Mouse (Mus musculus): ENCODE data around the gene Sall1. TPM values are rescaled to one million over a fixed set of nuclear protein-coding genes. Genes with fewer than 3 reads are reported as not detected.
A peak's percentile ranks its signal among the peaks of the same experiment; 100 is the strongest.

Gene Sall1
- polyA plus RNA-seq, 1 experiment, result not detected

DNA sequence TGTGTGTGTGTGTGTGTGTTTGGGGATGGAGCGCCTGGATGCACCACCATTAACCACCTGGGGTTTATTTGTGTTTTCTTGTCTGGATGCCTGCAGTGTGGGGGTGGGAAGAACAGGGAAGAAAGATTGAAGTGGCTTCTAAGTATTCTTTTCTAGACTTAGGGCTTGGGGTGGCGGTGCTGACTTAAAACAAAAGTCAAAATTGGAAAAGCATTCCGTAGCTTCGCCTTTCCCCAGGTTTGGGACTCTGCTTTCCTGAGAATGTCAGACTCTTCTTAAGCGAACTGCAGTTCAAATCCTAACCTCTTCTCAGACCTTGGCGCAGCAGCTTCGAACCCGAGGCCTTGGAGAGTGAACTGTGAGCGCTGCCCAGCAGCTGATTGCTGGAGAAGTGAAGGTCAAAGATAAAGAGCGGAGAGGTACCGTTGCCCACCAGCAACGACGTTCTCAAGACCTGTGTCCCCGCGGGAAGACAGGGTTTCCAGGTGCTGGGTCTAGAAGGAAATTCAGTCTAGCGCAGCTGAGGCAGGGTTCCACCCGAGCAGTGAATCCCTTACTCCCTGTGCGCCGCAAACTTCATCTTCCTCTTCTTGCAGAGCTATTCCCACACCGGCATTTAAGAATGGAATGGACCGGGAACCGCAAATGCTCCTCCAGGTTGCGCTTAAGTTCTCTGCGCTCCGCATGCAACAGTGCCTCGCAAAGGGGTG is 2.8 kb upstream of the Sall1 start:
- no peaks in the 10 kb centered on the region for H3K9me3 ChIP-seq (ENCODE audit: control insufficient read depth, low read length)
- H3K4me3 ChIP-seq (replicated peaks), result no peak overlapping the region
- TF ChIP-seq GATA1 (IDR thresholded peaks at IDR 0.05; ENCODE audit: low read length) (no peak), TAL1 (IDR thresholded peaks at IDR 0.05; ENCODE audit: low read length) (no peak)
- H3K4me1 ChIP-seq (ENCODE audit: control insufficient read depth), result no peaks in the 10 kb centered on the region
- H3K36me3 ChIP-seq (ENCODE audit: control insufficient read depth), result no peaks in the 10 kb centered on the region
- H3K27me3 ChIP-seq (ENCODE audit: control insufficient read depth), result peaks cover 66% of the 10 kb centered on the region

DNA sequence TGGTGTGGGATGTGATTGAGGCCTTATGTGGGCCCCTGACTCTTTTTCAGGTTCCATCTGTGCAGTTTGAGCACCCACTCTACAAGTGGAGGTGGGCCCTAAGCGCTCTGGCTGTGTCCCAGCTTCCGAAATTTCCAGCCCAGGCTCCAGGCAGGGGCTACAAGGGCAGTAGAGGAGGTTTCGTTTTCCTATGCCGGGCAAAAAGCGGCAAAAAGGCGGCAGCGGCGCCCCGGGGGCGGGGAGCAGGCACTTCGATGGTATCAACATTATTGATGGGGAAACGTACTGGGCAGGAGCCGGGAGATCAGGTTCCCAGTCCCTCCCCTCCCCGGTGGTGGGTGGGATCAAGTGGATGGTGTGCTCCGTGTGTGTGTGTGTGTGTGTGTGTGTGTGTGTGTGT is 2.3 kb upstream of the Sall1 start:
- Histone ChIP-seq H3K4me3 (replicated peaks) (no peak overlapping the region), H3K36me3 (ENCODE audit: control insufficient read depth) (no peaks in the 10 kb centered on the region), H3K9me3 (ENCODE audit: control insufficient read depth, low read length) (no peaks in the 10 kb centered on the region), H3K4me1 (ENCODE audit: control insufficient read depth) (no peaks in the 10 kb centered on the region), H3K27me3 (ENCODE audit: control insufficient read depth) (peaks cover 71% of the 10 kb centered on the region)
- TF ChIP-seq TAL1 (IDR thresholded peaks at IDR 0.05; ENCODE audit: low read length) (no peak), GATA1 (IDR thresholded peaks at IDR 0.05; ENCODE audit: low read length) (no peak)

DNA sequence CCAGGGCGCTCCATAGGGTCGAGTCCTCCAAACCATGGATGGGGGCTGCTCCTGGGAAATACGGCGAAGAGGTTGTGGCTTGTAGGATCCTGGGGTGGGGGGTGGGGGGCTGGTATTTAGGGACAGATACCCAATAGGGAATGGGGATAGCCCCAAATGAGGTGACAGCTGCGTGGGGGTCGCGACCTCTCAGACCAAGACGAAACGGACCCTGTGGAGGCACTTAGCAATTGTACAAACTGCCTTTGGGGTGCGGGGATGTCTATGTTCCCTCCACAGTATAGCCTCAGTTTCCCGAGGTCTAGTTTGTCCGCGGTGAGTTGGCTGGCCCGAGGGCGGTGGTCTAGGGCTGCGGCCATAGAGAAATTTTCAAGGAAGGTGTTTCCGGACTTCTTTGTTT is 1.8 kb upstream of the Sall1 start:
- H3K4me1 ChIP-seq (ENCODE audit: control insufficient read depth), result no peaks in the 10 kb centered on the region
- H3K36me3 ChIP-seq (ENCODE audit: control insufficient read depth), result no peaks in the 10 kb centered on the region
- TF ChIP-seq GATA1 (IDR thresholded peaks at IDR 0.05; ENCODE audit: low read length) (no peak), TAL1 (IDR thresholded peaks at IDR 0.05; ENCODE audit: low read length) (no peak)
- no peaks in the 10 kb centered on the region; the same call in 1 of the 2 replicates for H3K9me3 ChIP-seq (ENCODE audit: control insufficient read depth, low read length)
- H3K4me3 ChIP-seq (replicated peaks), result no peak overlapping the region
- H3K27me3 ChIP-seq (ENCODE audit: control insufficient read depth), result peaks cover 76% of the 10 kb centered on the region

DNA sequence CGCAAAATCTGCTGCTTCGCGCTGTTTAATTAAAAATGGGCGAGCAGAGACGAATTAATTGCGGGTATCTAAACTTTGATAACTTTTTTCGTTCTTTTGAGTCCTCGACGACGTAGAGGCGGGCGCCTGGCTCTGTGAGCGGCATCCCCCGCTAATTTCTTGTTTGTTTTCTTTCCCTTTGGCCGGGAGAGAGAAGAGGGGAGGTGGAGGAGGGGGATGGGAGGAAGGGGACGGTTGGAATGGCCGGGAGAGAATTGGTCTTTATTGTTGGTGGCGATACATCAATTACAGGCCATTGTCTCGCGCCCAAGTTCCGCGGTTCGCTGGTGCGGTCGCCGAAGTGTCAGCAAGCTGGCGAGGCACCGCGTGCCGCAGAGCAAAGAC is 1.2 kb upstream of the Sall1 start:
- H3K4me1 ChIP-seq (ENCODE audit: control insufficient read depth), result no peaks in the 10 kb centered on the region
- H3K4me3 ChIP-seq (replicated peaks), result no peak overlapping the region
- H3K9me3 ChIP-seq (ENCODE audit: control insufficient read depth, low read length), result no peaks in the 10 kb centered on the region; the same call in 1 of the 2 replicates
- H3K36me3 ChIP-seq (ENCODE audit: control insufficient read depth), result no peaks in the 10 kb centered on the region
- peaks cover 81% of the 10 kb centered on the region for H3K27me3 ChIP-seq (ENCODE audit: control insufficient read depth)
- TF ChIP-seq GATA1 (IDR thresholded peaks at IDR 0.05; ENCODE audit: low read length), result no peak
- TF ChIP-seq TAL1 (IDR thresholded peaks at IDR 0.05; ENCODE audit: low read length), result no peak

DNA sequence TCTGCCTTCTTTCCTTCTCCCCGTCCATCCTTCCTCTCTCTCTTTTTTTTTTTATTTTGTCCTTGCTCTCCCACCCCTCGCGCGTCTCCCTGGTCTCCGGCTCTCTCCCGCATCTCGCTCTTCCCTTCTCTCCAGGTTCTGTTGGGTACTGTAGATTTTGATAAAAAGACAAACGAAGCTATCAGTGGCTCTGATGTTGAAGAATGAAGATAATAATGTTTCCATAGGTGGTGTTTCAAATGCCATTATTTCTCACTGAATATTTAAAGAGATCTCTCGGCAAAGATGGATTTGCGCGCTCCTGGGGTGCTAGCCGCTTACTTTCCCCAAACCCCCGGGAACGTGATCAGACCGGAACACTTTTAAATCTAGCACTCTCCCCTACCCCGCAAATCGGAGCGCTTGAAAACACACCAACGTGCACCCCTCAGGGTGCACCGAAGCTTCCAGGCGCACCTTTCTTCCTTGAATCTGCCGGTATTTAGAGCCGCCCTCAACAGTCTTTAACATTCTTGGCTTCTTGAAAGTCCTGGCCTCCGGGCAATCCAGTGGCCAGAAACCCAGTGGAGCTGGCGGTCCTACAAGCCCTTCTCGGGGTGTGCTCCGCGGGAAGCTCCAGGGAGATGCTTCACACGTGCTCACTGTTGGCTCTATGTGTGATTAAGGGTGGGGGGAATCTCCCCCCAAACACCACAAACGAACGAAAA is 702 bp upstream of the Sall1 start:
- Histone ChIP-seq H3K4me3 (replicated peaks) (no peak overlapping the region), H3K9me3 (ENCODE audit: control insufficient read depth, low read length) (no peaks in the 10 kb centered on the region; the same call in 1 of the 2 replicates), H3K4me1 (ENCODE audit: control insufficient read depth) (no peaks in the 10 kb centered on the region), H3K27me3 (ENCODE audit: control insufficient read depth) (peaks cover 87% of the 10 kb centered on the region), H3K36me3 (ENCODE audit: control insufficient read depth) (no peaks in the 10 kb centered on the region)
- TF ChIP-seq TAL1 (IDR thresholded peaks at IDR 0.05; ENCODE audit: low read length) (no peak), GATA1 (IDR thresholded peaks at IDR 0.05; ENCODE audit: low read length) (no peak)

DNA sequence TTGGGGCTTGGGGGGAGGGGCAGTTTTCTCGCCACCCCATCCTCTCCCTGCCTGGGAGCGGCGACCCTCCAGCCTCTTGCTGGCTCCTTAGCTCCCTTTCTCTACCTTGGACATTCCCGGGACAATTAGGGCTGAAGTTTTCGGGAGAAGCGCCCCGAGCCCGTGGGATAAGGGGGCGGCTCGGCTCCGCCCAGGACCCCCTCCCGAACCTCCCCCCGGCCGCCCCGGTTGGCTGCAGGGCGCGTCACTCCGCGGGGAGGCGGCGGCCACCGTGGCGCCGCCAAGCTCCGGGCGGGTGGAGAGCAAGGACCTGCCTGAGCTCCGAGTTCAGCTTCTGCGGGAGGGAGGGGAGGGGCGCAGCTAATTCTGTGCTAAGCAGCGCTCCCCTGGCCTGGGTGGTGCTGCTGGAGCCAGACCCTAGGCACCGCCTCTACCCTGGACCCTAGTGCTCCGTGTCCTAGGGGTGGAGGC is 556 bp downstream of the Sall1 start:
- Histone ChIP-seq H3K4me3 (replicated peaks) (peak overlapping the region; percentile 37), H3K27me3 (ENCODE audit: control insufficient read depth) (peaks cover 91% of the 10 kb centered on the region), H3K36me3 (ENCODE audit: control insufficient read depth) (no peaks in the 10 kb centered on the region), H3K4me1 (ENCODE audit: control insufficient read depth) (no peaks in the 10 kb centered on the region), H3K9me3 (ENCODE audit: control insufficient read depth, low read length) (no peaks in the 10 kb centered on the region; the same call in 1 of the 2 replicates)
- no peak for TF ChIP-seq GATA1 (IDR thresholded peaks at IDR 0.05; ENCODE audit: low read length)
- TF ChIP-seq TAL1 (IDR thresholded peaks at IDR 0.05; ENCODE audit: low read length), result no peak

DNA sequence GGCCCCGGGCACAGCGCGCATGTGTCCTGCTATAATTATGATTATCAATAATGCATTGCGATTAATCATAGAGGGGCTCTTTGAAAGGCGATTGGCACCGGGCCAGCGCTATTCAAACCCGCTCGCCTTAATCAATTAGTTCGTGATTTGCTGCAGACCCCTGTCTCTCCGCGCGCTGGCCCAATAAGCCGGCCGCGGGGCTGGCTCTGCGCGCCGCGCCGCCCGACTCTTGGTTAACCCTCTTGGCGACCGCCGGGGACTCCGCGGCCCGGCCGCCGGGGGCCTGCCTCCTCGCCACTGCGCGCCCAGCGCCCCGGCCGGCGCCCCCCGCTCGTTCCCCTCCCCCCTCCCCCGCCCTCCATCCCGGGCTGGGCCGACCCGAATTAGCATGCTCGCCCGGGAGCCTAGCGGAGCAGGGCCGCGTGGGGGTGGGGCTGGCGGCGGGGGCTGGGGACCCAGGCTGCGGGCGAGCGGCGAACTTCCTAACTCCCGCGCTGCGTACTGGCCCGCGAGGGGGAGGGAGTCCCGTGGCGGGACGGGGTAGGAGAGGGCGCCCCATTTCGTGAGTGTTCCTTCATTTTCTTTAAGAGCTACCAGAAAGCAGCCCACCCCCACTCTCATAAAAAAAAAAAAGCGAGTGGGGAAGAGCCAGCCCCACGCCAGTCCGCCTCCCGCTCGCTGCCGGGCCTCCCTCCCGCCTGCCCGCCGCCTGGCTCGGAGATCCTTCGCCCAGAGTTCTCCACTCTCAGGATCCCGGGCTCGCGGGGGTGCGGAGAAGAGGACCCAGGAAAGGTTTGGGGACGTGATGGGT is 1.2 kb downstream of the Sall1 start:
- Histone ChIP-seq H3K9me3 (ENCODE audit: control insufficient read depth, low read length) (no peaks in the 10 kb centered on the region; the same call in 1 of the 2 replicates), H3K27me3 (ENCODE audit: control insufficient read depth) (peaks cover 91% of the 10 kb centered on the region), H3K4me1 (ENCODE audit: control insufficient read depth) (no peaks in the 10 kb centered on the region), H3K36me3 (ENCODE audit: control insufficient read depth) (no peaks in the 10 kb centered on the region), H3K4me3 (replicated peaks) (peak overlapping the region; percentile 36)
- TF ChIP-seq TAL1 (IDR thresholded peaks at IDR 0.05; ENCODE audit: low read length) (no peak), GATA1 (IDR thresholded peaks at IDR 0.05; ENCODE audit: low read length) (no peak)

DNA sequence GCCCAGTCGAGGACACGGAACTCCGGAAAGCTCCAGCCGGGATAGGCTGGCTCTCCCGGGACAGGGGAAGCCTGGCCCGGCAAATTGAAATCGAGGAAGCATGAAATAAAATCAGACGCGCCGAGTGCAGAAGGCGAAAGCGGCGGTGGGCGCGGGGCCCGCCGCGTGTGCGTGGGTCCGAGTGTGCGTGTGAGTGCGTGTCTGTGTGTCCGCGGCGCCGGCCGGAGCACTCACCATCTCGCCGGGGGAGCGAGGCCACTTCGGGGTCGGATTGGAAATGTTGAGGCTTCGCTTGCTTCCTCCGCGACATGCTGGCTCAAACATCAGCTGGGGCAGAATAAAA is 1.9 kb downstream of the Sall1 start:
- Histone ChIP-seq H3K27me3 (ENCODE audit: control insufficient read depth) (peaks cover 90% of the 10 kb centered on the region), H3K4me3 (replicated peaks) (peak overlapping the region; percentile 54)

More for the DNA sequence above, 1.9 kb downstream of the Sall1 start:
- no peaks in the 10 kb centered on the region; the same call in 1 of the 2 replicates for H3K9me3 ChIP-seq (ENCODE audit: control insufficient read depth, low read length)
- H3K36me3 ChIP-seq (ENCODE audit: control insufficient read depth), result no peaks in the 10 kb centered on the region
- TF ChIP-seq TAL1 (IDR thresholded peaks at IDR 0.05; ENCODE audit: low read length), result no peak
- no peak for TF ChIP-seq GATA1 (IDR thresholded peaks at IDR 0.05; ENCODE audit: low read length)
- no peaks in the 10 kb centered on the region for H3K4me1 ChIP-seq (ENCODE audit: control insufficient read depth)

Measured in erythroblast, embryonic 14.5 days (primary cell).